Mouse (Mus musculus) forebrain, postnatal 0 days (tissue): Measurements from ENCODE around the gene Fam110c. TPM values are rescaled to one million over a fixed set of nuclear protein-coding genes. Genes with fewer than 3 reads are reported as not detected.
A peak's percentile ranks its signal among the peaks of the same experiment; 100 is the strongest.

ENCODE experiments used
- ATAC-seq: fragments of 200-750 bp; cut with Nextera tagmentation; 2 replicates; pipeline ENCODE4 v1.8.0; 2017; ENCODE audit warnings: mild to moderate bottlenecking, moderate library complexity
- DNase-seq: peaks from one replicate; pipeline ENCODE4 v3.0.0-alpha.2; 2015
- H3K27ac ChIP-seq: fragments of 300-500 bp; sonication (generic); 2 replicates; pipeline ENCODE4 v1.5.1; 2014; ENCODE audit warnings: low read depth, mild to moderate bottlenecking, antibody characterized with exemption, low read length, moderate library complexity, mixed read lengths
- H3K27me3 ChIP-seq: fragments of 300-500 bp; sonication (generic); 2 replicates; pipeline ENCODE4 v1.6.1; 2014; ENCODE audit warnings: mild to moderate bottlenecking, low read length, mixed read lengths; ENCODE audit not compliant: insufficient read depth
- H3K36me3 ChIP-seq: fragments of 300-500 bp; sonication (generic); 2 replicates; pipeline ENCODE4 v1.6.1; 2014; ENCODE audit warnings: mild to moderate bottlenecking, moderate library complexity; ENCODE audit not compliant: insufficient read depth
- H3K4me1 ChIP-seq: fragments of 300-500 bp; sonication (generic); 2 replicates; pipeline ENCODE4 v1.6.1; 2014; ENCODE audit warnings: antibody characterized with exemption; ENCODE audit not compliant: insufficient read depth
- H3K4me2 ChIP-seq: fragments of 300-500 bp; sonication (generic); 2 replicates; pipeline ENCODE4 v1.6.1; 2014; ENCODE audit warnings: low read depth, mild to moderate bottlenecking, moderate library complexity
- H3K4me3 ChIP-seq: fragments of 300-500 bp; sonication (generic); 2 replicates; pipeline ENCODE4 v1.5.1; 2014; ENCODE audit warnings: low read depth, low read length, mixed read lengths
- H3K9ac ChIP-seq: fragments of 300-500 bp; sonication (generic); 2 replicates; pipeline ENCODE4 v1.6.1; 2014; ENCODE audit warnings: mild to moderate bottlenecking
- H3K9me3 ChIP-seq: fragments of 300-500 bp; sonication (generic); 2 replicates; pipeline ENCODE4 v1.6.1; 2016; ENCODE audit warnings: low read length
- CTCF ChIP-seq: sonication (generic); IDR thresholded peaks from 2 replicates; pipeline ENCODE4 v1.5.1; 2016; ENCODE audit warnings: antibody characterized with exemption, control low read depth, low read depth
- WGBS: fragments of 180-500 bp; shearing (Covaris S2); extraction: QIAGEN DNeasy Blood & Tissue Kit; methylation state at CpG from one replicate; pipeline ENCODE4 v1.1.7; 2014; 5-methylcytosine and 5-hydroxymethylcytosine counted together
- polyA plus RNA-seq: library from polyadenylated mRNA; unstranded; fragments of >200 nt; fragmentation: Nextera tagmentation; extraction: Ambion mirVana; gene quantifications from 2 replicates; pipeline ENCODE4 v1.2.1, GENCODE M21; 2015
- total RNA-seq: library from RNA; depleted of rRNA; stranded (reverse); fragments of >200 nt; gene quantifications from 2 replicates; pipeline ENCODE4 v1.2.3, GENCODE M21; 2014; rRNA removed

Gene Fam110c
- total and polyA plus RNA-seq, 2 experiments from 2014 or later: 0.10 TPM; not detected in 1

DNA sequence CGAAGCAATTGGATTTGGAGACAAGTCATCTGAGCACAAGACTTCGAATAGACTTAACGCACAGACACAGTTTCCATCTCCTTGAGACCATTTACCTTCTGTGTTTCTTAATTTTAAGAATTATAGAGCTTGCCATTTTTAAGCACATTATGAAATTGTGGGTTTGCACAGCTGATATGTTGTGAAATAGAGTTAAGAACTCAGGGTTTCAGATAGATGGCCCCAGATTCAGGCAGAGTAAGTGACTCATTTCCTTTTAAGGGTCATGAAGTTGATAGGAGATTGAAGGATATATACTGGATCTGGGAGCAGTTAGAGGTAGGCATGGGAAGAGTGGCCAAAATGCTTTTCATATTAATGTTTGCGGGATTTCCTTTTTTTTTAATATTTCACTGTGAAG is 27.5 kb downstream of the Fam110c start:
- no peak overlapping the region for H3K4me2 ChIP-seq
- no peak for TF ChIP-seq CTCF
- H3K9ac ChIP-seq: no peak overlapping the region
- ATAC-seq (no peak), DNase-seq (no peak)
- no peak overlapping the region for H3K4me3 ChIP-seq
- H3K36me3 ChIP-seq: no peaks in the 10 kb centered on the region
- no peaks in the 10 kb centered on the region for H3K27me3 ChIP-seq
- 96% methylated on average over 4 of the region's 4 CpGs for WGBS
- no peaks in the 10 kb centered on the region for H3K9me3 ChIP-seq
- H3K27ac ChIP-seq: no peak overlapping the region
- no peaks in the 10 kb centered on the region for H3K4me1 ChIP-seq

DNA sequence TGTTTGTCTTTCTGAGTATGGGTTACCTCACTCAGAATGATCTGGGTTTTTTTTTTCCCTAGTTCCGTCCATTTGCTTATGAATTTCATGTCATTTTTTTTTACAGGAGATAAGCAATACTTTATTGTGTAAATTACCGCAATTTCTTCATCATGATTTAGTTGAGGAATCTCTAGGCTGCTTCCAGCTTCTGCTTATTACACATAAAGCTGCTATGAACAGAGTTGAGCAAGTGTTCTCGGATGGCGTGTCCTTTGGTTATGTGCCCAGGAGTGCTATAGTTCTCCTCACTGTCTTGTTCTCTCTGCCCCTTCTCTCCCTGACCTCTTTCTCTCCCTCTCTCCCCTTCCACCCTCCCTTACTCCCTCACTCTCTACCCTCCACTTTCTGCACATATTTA is 28.2 kb downstream of the Fam110c start:
- ATAC-seq: no peak
- WGBS: 92% methylated on average over 4 of the region's 4 CpGs

DNA sequence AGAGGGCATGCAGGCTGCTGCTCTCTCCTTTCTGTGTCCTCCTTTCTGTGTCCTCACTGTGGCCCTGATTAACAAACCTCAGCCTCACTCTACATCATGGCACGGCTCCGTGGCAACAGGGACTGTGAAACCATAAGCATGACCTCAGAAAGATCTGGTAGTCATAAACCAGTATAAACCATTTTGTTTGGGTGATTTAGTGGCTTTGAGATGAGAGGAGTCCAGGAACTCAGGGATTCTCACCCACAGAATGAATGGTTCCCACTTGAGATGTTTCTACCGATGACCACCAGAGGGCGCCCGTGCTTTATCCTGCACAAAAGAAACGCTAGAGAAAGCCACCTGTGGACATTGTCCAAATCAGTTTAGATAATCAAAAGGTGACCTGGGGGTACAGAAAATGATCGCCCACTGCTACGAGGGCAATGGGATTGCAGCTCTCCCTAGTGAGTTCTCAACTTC is 42.4 kb downstream of the Fam110c start:
- Histone ChIP-seq H3K4me3 (no peak overlapping the region), H3K9me3 (no peaks in the 10 kb centered on the region), H3K9ac (no peak overlapping the region), H3K4me2 (no peak overlapping the region), H3K27ac (no peak overlapping the region), H3K4me1 (no peaks in the 10 kb centered on the region), H3K27me3 (no peaks in the 10 kb centered on the region), H3K36me3 (no peaks in the 10 kb centered on the region)
- DNase-seq: peak; percentile 78
- TF ChIP-seq CTCF: peak; percentile 89
- peak; percentile 65 for ATAC-seq
- 17% methylated on average over 8 of the region's 8 CpGs for WGBS

More for the DNA sequence above, 28.2 kb downstream of the Fam110c start:
- no peaks in the 10 kb centered on the region for H3K27me3 ChIP-seq
- H3K27ac ChIP-seq: no peak overlapping the region
- no peaks in the 10 kb centered on the region for H3K36me3 ChIP-seq
- no peaks in the 10 kb centered on the region for H3K4me1 ChIP-seq
- H3K4me3 ChIP-seq: no peak overlapping the region
- H3K4me2 ChIP-seq: no peak overlapping the region
- H3K9ac ChIP-seq: no peak overlapping the region
- no peak for TF ChIP-seq CTCF
- no peaks in the 10 kb centered on the region for H3K9me3 ChIP-seq
- DNase-seq: no peak

DNA sequence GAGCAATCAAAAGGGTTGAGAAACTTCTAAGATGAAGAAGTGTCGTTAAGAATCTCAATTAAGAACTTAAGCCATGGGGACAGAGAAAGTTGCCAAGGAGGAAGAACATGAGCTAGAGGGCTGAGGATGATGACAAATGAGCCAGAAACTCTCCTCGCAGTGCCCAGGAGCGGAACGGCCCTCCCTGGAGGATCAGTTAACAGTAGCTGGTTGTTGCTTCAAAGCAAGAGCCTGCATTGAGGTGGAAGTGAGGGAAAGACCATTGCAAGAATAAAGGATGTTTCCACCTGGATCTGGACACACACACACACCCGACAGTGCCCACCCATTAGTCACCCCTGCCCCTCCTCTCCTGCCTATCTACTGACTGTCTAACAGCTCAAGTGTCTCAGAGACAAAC is 46.9 kb downstream of the Fam110c start:
- no peak overlapping the region for H3K27ac ChIP-seq
- ATAC-seq (no peak), DNase-seq (no peak)
- no peak overlapping the region for H3K9ac ChIP-seq
- TF ChIP-seq CTCF: no peak
- H3K4me3 ChIP-seq: no peak overlapping the region
- no peaks in the 10 kb centered on the region for H3K36me3 ChIP-seq
- no peaks in the 10 kb centered on the region for H3K9me3 ChIP-seq
- no peak overlapping the region for H3K4me2 ChIP-seq
- H3K4me1 ChIP-seq: no peaks in the 10 kb centered on the region
- no peaks in the 10 kb centered on the region for H3K27me3 ChIP-seq
- 86% methylated on average over 5 of the region's 5 CpGs for WGBS

DNA sequence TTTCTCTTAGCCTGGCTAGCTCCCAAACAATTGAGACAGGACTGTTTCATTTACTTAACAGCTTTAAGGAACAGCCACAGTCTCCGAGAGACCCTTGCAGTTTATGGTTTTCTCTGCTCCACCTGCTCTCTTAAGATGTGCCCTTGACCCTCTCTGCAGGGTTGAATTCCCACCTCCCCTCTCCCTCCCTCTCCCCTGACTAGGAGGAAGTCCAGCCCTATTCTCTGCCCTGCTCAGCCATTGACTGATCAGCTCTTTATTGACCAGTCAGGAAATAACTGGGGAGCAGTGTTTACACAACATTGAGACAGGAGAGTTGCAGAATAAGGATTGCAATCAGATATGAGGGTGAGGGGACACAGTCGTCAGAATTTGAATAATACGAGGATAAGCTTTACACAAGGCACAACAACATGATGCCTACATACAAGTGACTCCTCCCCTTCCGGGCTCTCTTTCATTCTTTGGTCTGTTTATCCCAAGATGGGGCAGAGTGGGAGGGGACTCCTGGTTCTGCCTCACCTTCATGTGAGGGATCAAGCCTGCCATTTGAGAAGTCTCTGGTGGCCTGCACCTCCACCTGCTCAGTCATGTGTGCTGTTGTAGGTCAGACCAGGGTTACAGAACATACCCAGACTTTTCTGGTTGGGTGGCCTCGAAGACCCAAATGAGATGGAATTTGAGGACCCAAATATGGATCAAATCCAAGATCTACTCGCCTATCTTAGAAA is 49.4 kb downstream of the Fam110c start:
- Histone ChIP-seq H3K36me3 (no peaks in the 10 kb centered on the region), H3K9ac (no peak overlapping the region)
- WGBS: 71% methylated on average over 6 of the region's 6 CpGs

DNA sequence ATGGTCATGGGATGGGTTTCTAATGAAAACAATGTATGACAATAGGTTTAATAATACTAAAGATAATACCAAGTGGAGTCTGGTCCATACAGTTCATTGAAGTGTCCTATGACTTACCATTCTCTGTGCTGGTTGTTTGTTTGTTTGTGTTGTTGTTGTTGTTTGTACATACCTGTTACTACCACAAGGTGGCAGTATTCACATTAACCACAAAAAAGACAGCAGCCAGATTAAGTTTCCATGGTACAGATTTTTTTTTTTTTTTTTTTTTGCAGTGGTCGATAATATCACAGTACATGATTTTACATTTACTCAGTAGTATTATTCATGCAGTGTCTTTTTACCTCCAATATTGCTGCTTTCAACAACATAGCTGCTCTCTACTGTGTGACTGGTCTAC is 52.4 kb downstream of the Fam110c start:
- Histone ChIP-seq H3K27ac (no peak overlapping the region), H3K27me3 (no peaks in the 10 kb centered on the region), H3K4me2 (no peak overlapping the region), H3K36me3 (no peaks in the 10 kb centered on the region), H3K9me3 (no peaks in the 10 kb centered on the region), H3K9ac (no peak overlapping the region), H3K4me1 (no peaks in the 10 kb centered on the region), H3K4me3 (no peak overlapping the region)
- peak; percentile 63 for TF ChIP-seq CTCF
- WGBS: 23% methylated on average over 1 of the region's 1 CpGs
- ATAC-seq (no peak), DNase-seq (no peak)

More for the DNA sequence above, 49.4 kb downstream of the Fam110c start:
- H3K27ac ChIP-seq: no peak overlapping the region
- no peak overlapping the region for H3K4me2 ChIP-seq
- no peaks in the 10 kb centered on the region for H3K27me3 ChIP-seq
- no peaks in the 10 kb centered on the region for H3K9me3 ChIP-seq
- DNase-seq (no peak), ATAC-seq (no peak)
- H3K4me1 ChIP-seq: no peaks in the 10 kb centered on the region
- no peak overlapping the region for H3K4me3 ChIP-seq
- TF ChIP-seq CTCF: no peak

DNA sequence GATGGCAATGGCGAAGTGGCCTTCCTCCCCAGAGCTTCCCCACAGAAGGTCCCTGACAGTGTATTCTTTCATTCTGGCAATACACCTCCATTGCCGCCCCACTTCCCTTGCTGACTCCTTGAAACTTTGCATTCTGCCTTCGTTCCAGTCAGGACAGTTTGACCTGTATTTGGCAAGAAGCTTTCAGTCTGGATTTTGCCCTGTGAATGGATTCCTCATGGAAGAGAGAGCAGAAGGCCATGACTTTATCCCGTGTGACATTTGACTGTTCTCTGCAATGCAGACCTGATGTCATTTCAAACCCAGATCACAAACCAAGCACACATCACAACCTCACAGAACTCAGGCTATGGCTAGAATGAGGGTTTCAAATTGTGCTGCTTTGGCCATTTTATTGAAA is 55.9 kb downstream of the Fam110c start:
- Histone ChIP-seq H3K9me3 (no peaks in the 10 kb centered on the region), H3K27me3 (no peaks in the 10 kb centered on the region), H3K4me2 (no peak overlapping the region), H3K36me3 (no peaks in the 10 kb centered on the region), H3K4me3 (no peak overlapping the region), H3K9ac (no peak overlapping the region), H3K27ac (no peak overlapping the region), H3K4me1 (no peaks in the 10 kb centered on the region)
- no peak for DNase-seq
- no peak for TF ChIP-seq CTCF
- no peak for ATAC-seq
- 91% methylated on average over 4 of the region's 4 CpGs for WGBS

Other genes starting within 250 kb of the Fam110c start
- gene Alkal2, start 189.5 kb upstream of the Fam110c start, total RNA-seq: 3.0 and 3.9 TPM in 2 replicates
- 1.4 and 2.1 TPM in 2 replicates for gene Alkal2, start 189.5 kb upstream of the Fam110c start, polyA plus RNA-seq
- 49.6 and 61.9 TPM in 2 replicates for gene Acp1, start 162.3 kb upstream of the Fam110c start, total RNA-seq
- 130 and 141 TPM in 2 replicates for gene Acp1, start 162.3 kb upstream of the Fam110c start, polyA plus RNA-seq
- 25.1 and 25.5 TPM in 2 replicates for gene Sh3yl1, start 162.2 kb upstream of the Fam110c start, total RNA-seq
- gene Sh3yl1, start 162.2 kb upstream of the Fam110c start, polyA plus RNA-seq: 48.8 and 54.3 TPM in 2 replicates
- gene Gm6993, start 166.9 kb downstream of the Fam110c start, total RNA-seq: not detected in 2 replicates
- gene Gm6993, start 166.9 kb downstream of the Fam110c start, polyA plus RNA-seq: not detected in 2 replicates
- gene Lamb1, start 191.4 kb downstream of the Fam110c start, total RNA-seq: 25.3 and 33.4 TPM in 2 replicates
- 10.2 and 12.1 TPM in 2 replicates for gene Lamb1, start 191.4 kb downstream of the Fam110c start, polyA plus RNA-seq